Mouse (Mus musculus): ENCODE measurements around the gene Rerg. TPM values are rescaled to one million over a fixed set of nuclear protein-coding genes. Genes with fewer than 3 reads are reported as not detected.

Gene Rerg
- total RNA-seq, 2 experiments from 2014 or later = 8.9 to 9.4 TPM

- intact Hi-C loops (cut with DNase I) = loop anchor here (5.0 to 10.0 kb wide), 3 partner anchors 115 to 302 kb away; no protein-coding TSS in a partner anchor
- no peak for DNase-seq
Observed at GRCm38 (mm10) chr6:137166843-137167242, 3.5 kb downstream of the Rerg start.

- intact Hi-C loops (cut with DNase I) = loop anchor here (10.0 kb wide), 1 partner anchor 299 kb away; no protein-coding TSS in a partner anchor
- DNase-seq = no peak
Observed at GRCm38 (mm10) chr6:137163571-137163970, 6.7 kb downstream of the Rerg start.

- no peak for DNase-seq
- intact Hi-C loops (cut with DNase I) = loop anchor here (10.0 kb wide), 1 partner anchor 298 kb away; no protein-coding TSS in a partner anchor
Observed at GRCm38 (mm10) chr6:137163061-137163460, 7.2 kb downstream of the Rerg start.

GRCm38 (mm10) chr6:137162481-137162880 is 7.8 kb downstream of the Rerg start:
- intact Hi-C loops (cut with DNase I) = loop anchor here (10.0 kb wide), 1 partner anchor 298 kb away; no protein-coding TSS in a partner anchor
- DNase-seq = no peak

GRCm38 (mm10) chr6:137161491-137162088 is 8.7 kb downstream of the Rerg start:
- DNase-seq = no peak
- intact Hi-C loops (cut with DNase I) = loop anchor here (10.0 kb wide), 1 partner anchor 297 kb away; no protein-coding TSS in a partner anchor

- DNase-seq = no peak
- intact Hi-C loops (cut with DNase I) = no loop called here
Observed at GRCm38 (mm10) chr6:137159372-137159926, 10.8 kb downstream of the Rerg start.

- peak; percentile 38 to 52 for DNase-seq
- intact Hi-C loops (cut with DNase I) = no loop called here
Observed at GRCm38 (mm10) chr6:137156437-137157219, 13.7 kb downstream of the Rerg start.

- no peak for DNase-seq
- intact Hi-C loops (cut with DNase I) = no loop called here
Observed at GRCm38 (mm10) chr6:137155196-137156137, 14.8 kb downstream of the Rerg start.

GRCm38 (mm10) chr6:137153021-137153420 is 17.3 kb downstream of the Rerg start:
- intact Hi-C loops (cut with DNase I) = no loop called here
- no peak for DNase-seq

- intact Hi-C loops (cut with DNase I) = no loop called here
- DNase-seq = no peak
Observed at GRCm38 (mm10) chr6:137151015-137151414, 19.3 kb downstream of the Rerg start.

GRCm38 (mm10) chr6:137149833-137150232 is 20.5 kb downstream of the Rerg start:
- no peak for DNase-seq
- intact Hi-C loops (cut with DNase I) = no loop called here

GRCm38 (mm10) chr6:137146910-137147309 is 23.4 kb downstream of the Rerg start:
- DNase-seq = no peak
- intact Hi-C loops (cut with DNase I) = no loop called here

GRCm38 (mm10) chr6:137145611-137146010 is 24.7 kb downstream of the Rerg start:
- DNase-seq = peak in 1 of 2 experiments; percentile 23
- intact Hi-C loops (cut with DNase I) = no loop called here

- intact Hi-C loops (cut with DNase I) = no loop called here
- DNase-seq = peak in 1 of 2 experiments; percentile 10
Observed at GRCm38 (mm10) chr6:137144958-137145535, 25.2 kb downstream of the Rerg start.

GRCm38 (mm10) chr6:137144526-137144840 is 25.8 kb downstream of the Rerg start:
- intact Hi-C loops (cut with DNase I) = no loop called here
- DNase-seq = peak in 1 of 2 experiments; percentile 10

- intact Hi-C loops (cut with DNase I) = no loop called here
- DNase-seq = no peak
Observed at GRCm38 (mm10) chr6:137143818-137144525, 26.3 kb downstream of the Rerg start.

GRCm38 (mm10) chr6:137142796-137143195 is 27.5 kb downstream of the Rerg start:
- DNase-seq = peak in 1 of 2 experiments; percentile 38
- intact Hi-C loops (cut with DNase I) = no loop called here

- intact Hi-C loops (cut with DNase I) = no loop called here
- DNase-seq = no peak
Observed at GRCm38 (mm10) chr6:137141247-137141820, 29.0 kb downstream of the Rerg start.

GRCm38 (mm10) chr6:137138822-137139221 is 31.5 kb downstream of the Rerg start:
- no peak for DNase-seq
- intact Hi-C loops (cut with DNase I) = loop anchor here (5.0 kb wide), 1 partner anchor 37 kb away; no protein-coding TSS in a partner anchor
